Mouse (Mus musculus): ENCODE measurements at regions not wholly inside any gene's neighbourhood (a gene's known extent, or its start where the extent isn't known, plus 50 kb on each side); places are given as distances from the start of the nearest gene placed in this dataset.
"Not testable (repeated sequence)": the region's sequence is repeated elsewhere in the genome, so short reads cannot be mapped to it uniquely, and the experiment has no call there.

GRCm38 (mm10) chr15:41920270-41920669, 1786.1 kb downstream of the 9330182O14Rik start:
- no peak for DNase-seq (ENCODE audit: low read depth, low spot score)

GRCm38 (mm10) chr15:41936697-41937096, 1802.5 kb downstream of the 9330182O14Rik start:
- no peak for DNase-seq (ENCODE audit: low read depth, low spot score)

GRCm38 (mm10) chr15:41945226-41945625, 1811.1 kb downstream of the 9330182O14Rik start:
- DNase-seq (ENCODE audit: low read depth, low spot score), result no peak

- no peak for DNase-seq (ENCODE audit: low read depth, low spot score)
These were observed 1813.7 kb downstream of the 9330182O14Rik start for GRCm38 (mm10) chr15:41947888-41948287.

GRCm38 (mm10) chr15:41948347-41949093, 1814.4 kb downstream of the 9330182O14Rik start:
- DNase-seq (ENCODE audit: low read depth, low spot score), result peak; percentile 13

GRCm38 (mm10) chr15:41949094-41949461, 1814.9 kb downstream of the 9330182O14Rik start:
- DNase-seq (ENCODE audit: low read depth, low spot score), result no peak

GRCm38 (mm10) chr15:41951276-41951675, 1817.1 kb downstream of the 9330182O14Rik start:
- DNase-seq (ENCODE audit: low read depth, low spot score), result no peak

- DNase-seq (ENCODE audit: low read depth, low spot score), result no peak
These were observed 1826.4 kb downstream of the 9330182O14Rik start for GRCm38 (mm10) chr15:41960597-41960996.

- DNase-seq (ENCODE audit: low read depth, low spot score), result no peak
These were observed 1836.7 kb downstream of the 9330182O14Rik start for GRCm38 (mm10) chr15:41970877-41971276.

- DNase-seq (ENCODE audit: low read depth, low spot score), result peak; percentile 65
These were observed 1839.1 kb downstream of the 9330182O14Rik start for GRCm38 (mm10) chr15:41973263-41973662.

- no peak for DNase-seq (ENCODE audit: low read depth, low spot score)
These were observed 1843.0 kb downstream of the 9330182O14Rik start for GRCm38 (mm10) chr15:41977196-41977595.

- DNase-seq (ENCODE audit: low read depth, low spot score), result no peak
These were observed 1843.6 kb downstream of the 9330182O14Rik start for GRCm38 (mm10) chr15:41977649-41978231.

GRCm38 (mm10) chr15:41983261-41983660, 1849.1 kb downstream of the 9330182O14Rik start:
- no peak for DNase-seq (ENCODE audit: low read depth, low spot score)

- no peak for DNase-seq (ENCODE audit: low read depth, low spot score)
These were observed 1850.1 kb downstream of the 9330182O14Rik start for GRCm38 (mm10) chr15:41984267-41984666.

GRCm38 (mm10) chr15:41986264-41986663, 1852.1 kb downstream of the 9330182O14Rik start:
- no peak for DNase-seq (ENCODE audit: low read depth, low spot score)

GRCm38 (mm10) chr15:41989065-41989464, 1854.9 kb downstream of the 9330182O14Rik start:
- DNase-seq (ENCODE audit: low read depth, low spot score), result no peak

- DNase-seq (ENCODE audit: low read depth, low spot score), result no peak
These were observed 1857.7 kb downstream of the 9330182O14Rik start for GRCm38 (mm10) chr15:41991816-41992215.

- DNase-seq (ENCODE audit: low read depth, low spot score), result not testable (repeated sequence)
These were observed 1898.1 kb downstream of the 9330182O14Rik start for GRCm38 (mm10) chr15:42032286-42032685.

GRCm38 (mm10) chr15:42047088-42047976, 1913.2 kb downstream of the 9330182O14Rik start:
- no peak for DNase-seq (ENCODE audit: low read depth, low spot score)

GRCm38 (mm10) chr15:42056772-42057171, 1922.6 kb downstream of the 9330182O14Rik start:
- DNase-seq (ENCODE audit: low read depth, low spot score), result no peak

GRCm38 (mm10) chr15:42068207-42068831, 1934.2 kb downstream of the 9330182O14Rik start:
- no peak for DNase-seq (ENCODE audit: low read depth, low spot score)

- DNase-seq (ENCODE audit: low read depth, low spot score), result no peak
These were observed 1934.9 kb downstream of the 9330182O14Rik start for GRCm38 (mm10) chr15:42069072-42069471.

Measured in CD4-positive helper T cell, adult 2 months (primary cell).